In the genomic region with DNA sequence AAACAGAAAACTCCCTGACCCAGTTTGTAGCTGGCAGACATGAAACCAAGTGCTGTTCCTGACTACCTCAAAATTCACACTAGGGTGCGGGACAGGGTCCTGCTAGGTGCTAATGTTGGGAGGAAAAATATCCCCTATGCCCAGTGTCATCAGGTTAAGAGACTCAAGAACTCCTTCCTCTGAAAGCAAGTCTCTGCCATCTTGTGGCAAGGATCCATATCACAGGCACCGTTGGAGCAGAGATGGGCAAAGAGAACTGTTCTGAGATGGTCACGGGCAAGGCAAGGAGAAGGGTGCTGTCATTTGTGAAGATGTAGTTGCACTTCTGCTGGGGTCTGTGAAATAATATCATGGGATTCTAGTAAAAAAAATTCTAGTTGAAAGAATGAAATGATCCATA, we compare ENCODE assay signal across 9 mouse cellular contexts. TPM values are rescaled to one million over a fixed set of nuclear protein-coding genes. Genes with fewer than 3 reads are reported as not detected.
DNase-seq lines count a peak whose midpoint lies in the region; ATAC-seq lines count a peak whose summit lies in the region.
"Had no signal": no experiment of that assay in that cellular context is flagged by ENCODE, and none has a peak within 500 bp of the region (broad histone marks: within the 10 kb centered on the region; RNA-seq: fewer than 3 reads in every experiment).

No protein-coding gene starts in this region.

- ATAC-seq in kidney, embryonic 14.5 days (ENCODE audit: low FRiP score, low TSS enrichment): no peak
- no peak for ATAC-seq in hindbrain, embryonic 14.5 days (ENCODE audit: low FRiP score)

- H3K36me3 ChIP-seq in kidney, embryonic 14.5 days (ENCODE audit: control insufficient read depth, insufficient read depth, low read length): no peaks in the 10 kb centered on the region
- no peaks in the 10 kb centered on the region for H3K36me3 ChIP-seq in hindbrain, embryonic 14.5 days (replicated peaks; ENCODE audit: control insufficient read depth, insufficient read depth)
- H3K36me3 ChIP-seq: limb, embryonic 15.5 days had no signal

- no peak overlapping the region for H3K4me2 ChIP-seq in kidney, embryonic 14.5 days (replicated peaks; ENCODE audit: low read depth, low read length)
- no peak overlapping the region for H3K4me2 ChIP-seq in hindbrain, embryonic 14.5 days (replicated peaks)
- H3K4me2 ChIP-seq: limb, embryonic 15.5 days had no signal

- DNase-seq in kidney, adult 18-20 months: peak; percentile 46
- peak; percentile 13 for DNase-seq in R1 (ENCODE audit: low read depth, low spot score)
- DNase-seq in cerebellum, adult 18-20 months: peak; percentile 39 to 59
- peak; percentile 48 for DNase-seq in hindbrain, embryonic 14.5 days (ENCODE audit: low spot score)
- DNase-seq in left cerebral cortex, adult 8-10 months (ENCODE audit: low spot score in 2 of 2): peak; percentile 12 to 29
- DNase-seq in right cerebral cortex, postnatal 10 days (ENCODE audit: low spot score in 2 of 2): peak; percentile 40 to 67
- DNase-seq in T-cell, adult 2 months (ENCODE audit: low spot score): no peak

- no peak overlapping the region for H3K4me3 ChIP-seq in kidney, embryonic 14.5 days (ENCODE audit: low read length)
- no peak overlapping the region for H3K4me3 ChIP-seq in hindbrain, embryonic 14.5 days (replicated peaks; ENCODE audit: low read length)
- H3K4me3 ChIP-seq: limb, embryonic 15.5 days had no signal

- H3K27ac ChIP-seq in kidney, embryonic 14.5 days (ENCODE audit: low read depth, low read length): no peak overlapping the region
- H3K27ac ChIP-seq in hindbrain, embryonic 14.5 days: no peak overlapping the region
- H3K27ac ChIP-seq: limb, embryonic 15.5 days had no signal

- no peaks in the 10 kb centered on the region for H3K9me3 ChIP-seq in kidney, embryonic 14.5 days (ENCODE audit: control insufficient read depth, low read length)
- H3K9me3 ChIP-seq in hindbrain, embryonic 14.5 days (ENCODE audit: control insufficient read depth, low read length): no peaks in the 10 kb centered on the region
- H3K9me3 ChIP-seq: limb, embryonic 15.5 days had no signal

- H3K4me1 ChIP-seq in kidney, embryonic 14.5 days (ENCODE audit: control insufficient read depth, insufficient read depth, low read length): no peaks in the 10 kb centered on the region
- no peaks in the 10 kb centered on the region for H3K4me1 ChIP-seq in hindbrain, embryonic 14.5 days (replicated peaks; ENCODE audit: control insufficient read depth, insufficient read depth, low read length)
- H3K4me1 ChIP-seq: limb, embryonic 15.5 days had no signal

- H3K9ac ChIP-seq in kidney, embryonic 14.5 days (ENCODE audit: low read depth, low read length): no peak overlapping the region
- H3K9ac ChIP-seq in hindbrain, embryonic 14.5 days: no peak overlapping the region
- H3K9ac ChIP-seq: limb, embryonic 15.5 days had no signal

- WGBS in kidney, embryonic 14.5 days: 43% methylated on average over 3 of the region's 3 CpGs
- WGBS in hindbrain, embryonic 14.5 days: 44% methylated on average over 3 of the region's 3 CpGs

- H3K27me3 ChIP-seq in kidney, embryonic 14.5 days (ENCODE audit: control insufficient read depth, insufficient read depth, low read length): no peaks in the 10 kb centered on the region
- H3K27me3 ChIP-seq in hindbrain, embryonic 14.5 days (ENCODE audit: control insufficient read depth, insufficient read depth, low read length): no peaks in the 10 kb centered on the region
- H3K27me3 ChIP-seq: limb, embryonic 15.5 days had no signal

RNA-seq across cellular contexts. Expression of a gene that starts 44.9 kb away (rescaled TPM):
- 13.9 and 21.1 TPM in 2 replicates for polyA plus RNA-seq in kidney, embryonic 14.5 days (2014; fragmentation: Nextera tagmentation; extraction: Ambion mirVana)
- 41.8 and 44.7 TPM in 2 replicates for polyA plus RNA-seq in hindbrain, embryonic 14.5 days (2014; fragmentation: Nextera tagmentation; extraction: Ambion mirVana)
- 100 to 1,000 TPM in 1 of 4 experiments, 10 to 100 TPM in 3; 90.3 to 101 (median 98.0) TPM for total RNA-seq in left cerebral cortex, adult 8-10 months (2022)
